Mouse (Mus musculus): ENCODE measurements at regions not wholly inside any gene's neighbourhood (a gene's known extent, or its start where the extent isn't known, plus 50 kb on each side); places are given as distances from the start of the nearest gene placed in this dataset.
"Not testable (repeated sequence)": the region's sequence is repeated elsewhere in the genome, so short reads cannot be mapped to it uniquely, and the experiment has no call there.

DNA sequence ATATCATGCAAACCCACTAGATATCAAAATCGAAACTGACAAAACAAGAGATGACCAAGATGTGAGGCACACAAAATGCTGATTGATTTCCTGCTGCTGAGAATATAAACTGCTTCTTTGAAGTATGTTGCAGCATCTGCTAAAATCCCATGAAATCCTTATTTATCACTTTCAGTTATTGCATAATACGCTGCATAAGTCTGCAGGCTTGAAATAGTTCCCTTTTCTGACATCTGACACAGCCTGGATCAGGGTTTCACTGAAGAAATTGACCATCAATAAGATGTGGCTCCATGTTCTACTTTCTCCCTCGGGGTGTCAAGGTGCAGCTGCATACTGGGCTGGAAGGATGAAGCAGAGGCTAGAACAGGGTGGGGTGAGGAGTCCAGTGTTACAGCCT lies 348.7 kb upstream of the Dab2 start:
- no peaks in the 10 kb centered on the region for H3K27me3 ChIP-seq (ENCODE audit: insufficient read depth, low read length)
- no peak for ATAC-seq (ENCODE audit: low FRiP score, low TSS enrichment)
- no peaks in the 10 kb centered on the region for H3K36me3 ChIP-seq (ENCODE audit: insufficient read depth, low read length)
- no peaks in the 10 kb centered on the region for H3K4me1 ChIP-seq (ENCODE audit: insufficient read depth, low read length)
- no peak overlapping the region for H3K4me3 ChIP-seq (ENCODE audit: low read length)
- WGBS: 69% methylated on average over 3 of the region's 3 CpGs
- H3K9ac ChIP-seq (replicated peaks; ENCODE audit: low read length): no peak overlapping the region
- H3K27ac ChIP-seq (ENCODE audit: low read length): no peak overlapping the region
- no peaks in the 10 kb centered on the region for H3K9me3 ChIP-seq (ENCODE audit: low read length)
- H3K4me2 ChIP-seq (replicated peaks; ENCODE audit: low read depth, low read length): no peak overlapping the region

DNA sequence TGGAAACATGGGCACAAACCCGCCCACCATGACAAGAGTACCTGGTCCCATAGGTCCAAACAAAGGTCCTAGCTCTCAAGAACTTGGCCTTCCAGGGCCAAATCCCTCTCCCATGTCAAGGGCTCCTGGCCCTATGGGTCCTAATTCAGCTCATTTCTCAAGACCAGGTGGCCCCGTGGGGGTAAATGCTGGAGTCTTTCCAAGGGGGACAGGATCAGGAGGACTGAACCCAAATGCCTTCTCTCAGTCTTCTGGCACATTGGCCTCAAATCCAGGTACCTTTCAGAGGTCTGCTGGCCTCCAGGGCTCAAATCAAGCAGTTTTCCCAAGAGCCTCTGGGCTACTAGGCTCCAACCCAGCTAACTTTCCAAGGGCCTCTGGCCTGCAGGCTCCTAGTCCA lies 347.9 kb upstream of the Dab2 start:
- ATAC-seq (ENCODE audit: low FRiP score, low TSS enrichment); H3K4me2 ChIP-seq (replicated peaks; ENCODE audit: low read depth, low read length): not testable (repeated sequence)
- 94% methylated on average over 2 of the region's 2 CpGs for WGBS

DNA sequence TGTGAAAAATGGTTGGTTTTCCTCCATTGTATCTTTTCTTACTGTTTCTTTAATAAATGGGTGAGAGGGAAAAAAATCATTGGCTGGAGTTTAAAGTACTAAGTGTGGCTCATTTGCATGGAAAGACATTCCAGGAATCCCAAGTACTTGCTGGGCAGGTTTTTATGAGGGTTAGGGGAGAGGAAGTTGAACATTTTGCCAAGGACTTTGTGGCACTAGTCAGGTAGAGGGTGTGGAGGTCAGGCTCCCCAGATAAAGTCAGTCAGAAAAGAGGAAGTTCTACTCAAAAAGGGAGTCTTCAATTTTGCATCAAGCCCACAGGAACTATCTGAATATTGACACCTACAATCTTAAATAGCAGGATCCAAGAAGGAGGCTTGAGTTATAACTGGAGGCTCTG lies 346.5 kb upstream of the Dab2 start:
- no peaks in the 10 kb centered on the region for H3K9me3 ChIP-seq (ENCODE audit: low read length)
- no peak overlapping the region for H3K27ac ChIP-seq (ENCODE audit: low read length)
- no peaks in the 10 kb centered on the region for H3K4me1 ChIP-seq (ENCODE audit: insufficient read depth, low read length)
- H3K27me3 ChIP-seq (ENCODE audit: insufficient read depth, low read length): no peaks in the 10 kb centered on the region
- H3K4me2 ChIP-seq (replicated peaks; ENCODE audit: low read depth, low read length): no peak overlapping the region
- no peaks in the 10 kb centered on the region for H3K36me3 ChIP-seq (ENCODE audit: insufficient read depth, low read length)
- H3K9ac ChIP-seq (replicated peaks; ENCODE audit: low read length): no peak overlapping the region
- no peak overlapping the region for H3K4me3 ChIP-seq (ENCODE audit: low read length)
- ATAC-seq (ENCODE audit: low FRiP score, low TSS enrichment): no peak

More for the DNA sequence above, 347.9 kb upstream of the Dab2 start:
- not testable (repeated sequence) for H3K9ac ChIP-seq (replicated peaks; ENCODE audit: low read length); H3K9me3 ChIP-seq (ENCODE audit: low read length); H3K4me1 ChIP-seq (ENCODE audit: insufficient read depth, low read length); H3K27me3 ChIP-seq (ENCODE audit: insufficient read depth, low read length); H3K36me3 ChIP-seq (ENCODE audit: insufficient read depth, low read length); H3K4me3 ChIP-seq (ENCODE audit: low read length); H3K27ac ChIP-seq (ENCODE audit: low read length)

DNA sequence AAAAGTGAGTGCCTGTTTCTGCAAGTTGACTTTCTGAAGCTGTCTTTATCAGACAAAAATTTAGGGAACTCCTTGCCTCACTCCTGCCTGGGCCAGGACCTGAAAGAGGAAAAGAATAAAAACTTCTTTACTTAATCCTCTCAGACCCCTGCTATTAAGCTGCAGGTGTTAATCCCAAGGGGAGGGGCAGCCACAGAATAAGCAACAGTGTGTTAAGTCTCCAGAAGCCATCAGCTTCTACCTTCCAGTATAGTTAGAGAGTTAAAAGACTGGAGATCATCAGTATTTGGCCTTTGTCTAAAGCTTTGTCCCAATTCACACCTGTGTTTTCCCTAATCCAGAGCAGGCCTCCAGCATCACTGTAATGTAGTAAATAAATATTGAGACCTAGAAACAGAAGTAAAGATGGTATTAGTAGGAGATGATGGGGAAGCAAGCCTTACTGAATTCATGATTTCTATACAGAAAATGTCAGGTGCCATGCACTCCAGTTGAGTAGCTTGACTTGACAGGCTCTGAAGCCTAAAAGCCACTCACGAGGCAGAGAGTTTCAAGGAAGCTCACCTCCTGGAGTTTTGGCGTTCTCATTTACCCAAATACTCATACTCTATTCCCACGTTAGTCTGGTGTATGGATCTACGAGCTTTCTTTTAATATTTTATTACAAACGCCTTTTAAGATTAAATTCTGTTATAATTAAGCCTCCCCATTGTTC lies 308.1 kb upstream of the Dab2 start:
- Histone ChIP-seq H3K36me3 (ENCODE audit: insufficient read depth, low read length) (no peaks in the 10 kb centered on the region), H3K4me1 (ENCODE audit: insufficient read depth, low read length) (no peaks in the 10 kb centered on the region), H3K9ac (replicated peaks; ENCODE audit: low read length) (no peak overlapping the region), H3K4me2 (replicated peaks; ENCODE audit: low read depth, low read length) (no peak overlapping the region), H3K4me3 (ENCODE audit: low read length) (no peak overlapping the region), H3K27ac (ENCODE audit: low read length) (no peak overlapping the region), H3K9me3 (ENCODE audit: low read length) (no peaks in the 10 kb centered on the region), H3K27me3 (ENCODE audit: insufficient read depth, low read length) (no peaks in the 10 kb centered on the region)
- no peak for ATAC-seq (ENCODE audit: low FRiP score, low TSS enrichment)
- WGBS: 62% methylated on average over 5 of the region's 5 CpGs

DNA sequence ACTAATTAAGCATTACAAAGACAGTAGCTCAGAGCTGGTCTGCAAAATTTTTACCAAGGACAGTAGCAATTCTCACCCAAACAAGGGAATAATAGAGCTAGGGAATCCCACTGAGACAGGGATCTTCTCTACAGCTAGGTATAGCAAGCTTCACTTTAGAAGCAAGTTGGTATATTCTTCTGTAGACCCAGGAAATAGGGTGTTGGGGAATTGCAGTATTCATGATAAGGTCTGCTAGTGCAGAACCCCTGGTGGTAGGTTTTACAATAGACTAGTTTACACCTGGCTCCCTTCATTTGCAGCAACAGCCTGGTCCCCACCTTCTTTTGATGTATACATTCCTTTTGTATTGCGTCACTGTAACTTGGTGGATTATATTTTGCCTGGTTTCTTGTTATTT lies 307.4 kb upstream of the Dab2 start:
- H3K4me3 ChIP-seq (ENCODE audit: low read length); H3K4me2 ChIP-seq (replicated peaks; ENCODE audit: low read depth, low read length); H3K36me3 ChIP-seq (ENCODE audit: insufficient read depth, low read length); H3K4me1 ChIP-seq (ENCODE audit: insufficient read depth, low read length); H3K9me3 ChIP-seq (ENCODE audit: low read length); H3K27me3 ChIP-seq (ENCODE audit: insufficient read depth, low read length); H3K27ac ChIP-seq (ENCODE audit: low read length); ATAC-seq (ENCODE audit: low FRiP score, low TSS enrichment); H3K9ac ChIP-seq (replicated peaks; ENCODE audit: low read length): not testable (repeated sequence)
- 96% methylated on average over 1 of the region's 1 CpGs for WGBS

DNA sequence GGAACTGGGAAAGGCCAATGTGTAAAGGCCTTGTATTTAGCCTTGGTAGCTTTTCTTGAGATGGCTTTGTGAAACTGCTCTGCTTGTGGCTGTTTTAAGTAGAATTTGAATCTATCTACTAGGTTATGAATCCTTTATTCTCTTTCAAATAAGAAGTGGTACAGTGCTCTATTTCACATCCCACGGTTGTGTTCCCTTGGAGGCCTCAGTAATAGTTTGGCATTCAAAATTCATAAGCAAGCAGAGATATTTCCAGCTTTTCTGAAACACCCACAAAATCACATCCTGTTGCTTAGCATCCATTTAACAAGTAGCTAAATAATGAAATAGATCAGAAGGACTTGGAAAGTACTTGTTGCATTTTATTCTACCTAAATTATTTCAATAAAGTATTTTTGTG lies 298.8 kb upstream of the Dab2 start:
- H3K4me2 ChIP-seq (replicated peaks; ENCODE audit: low read depth, low read length): no peak overlapping the region
- no peaks in the 10 kb centered on the region for H3K27me3 ChIP-seq (ENCODE audit: insufficient read depth, low read length)
- H3K27ac ChIP-seq (ENCODE audit: low read length): no peak overlapping the region
- no peak overlapping the region for H3K9ac ChIP-seq (replicated peaks; ENCODE audit: low read length)
- 80% methylated on average over 1 of the region's 1 CpGs for WGBS
- H3K4me1 ChIP-seq (ENCODE audit: insufficient read depth, low read length): no peaks in the 10 kb centered on the region
- H3K9me3 ChIP-seq (ENCODE audit: low read length): no peaks in the 10 kb centered on the region
- H3K4me3 ChIP-seq (ENCODE audit: low read length): no peak overlapping the region
- H3K36me3 ChIP-seq (ENCODE audit: insufficient read depth, low read length): no peaks in the 10 kb centered on the region
- no peak for ATAC-seq (ENCODE audit: low FRiP score, low TSS enrichment)

DNA sequence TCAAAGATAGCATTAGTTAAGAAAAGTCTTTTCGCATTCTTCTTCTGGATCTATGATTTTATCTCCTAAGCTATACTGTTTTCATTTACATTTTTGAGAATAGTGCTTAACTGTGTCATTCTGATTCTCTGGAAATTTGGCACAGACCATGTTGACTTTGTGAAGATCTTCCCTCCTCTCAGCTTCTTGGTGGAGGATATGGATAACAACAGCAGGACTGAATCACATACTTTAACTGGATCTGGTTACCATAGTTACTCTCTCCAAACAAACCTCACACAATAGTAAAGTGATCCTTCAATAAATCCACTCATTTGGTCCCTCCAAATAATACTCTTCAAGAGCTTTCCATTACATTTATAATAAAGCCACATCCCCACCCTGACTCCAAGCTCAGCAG lies 298.2 kb upstream of the Dab2 start:
- Histone ChIP-seq H3K27ac (ENCODE audit: low read length) (no peak overlapping the region), H3K9me3 (ENCODE audit: low read length) (no peaks in the 10 kb centered on the region), H3K27me3 (ENCODE audit: insufficient read depth, low read length) (no peaks in the 10 kb centered on the region), H3K36me3 (ENCODE audit: insufficient read depth, low read length) (no peaks in the 10 kb centered on the region), H3K4me1 (ENCODE audit: insufficient read depth, low read length) (no peaks in the 10 kb centered on the region), H3K9ac (replicated peaks; ENCODE audit: low read length) (no peak overlapping the region), H3K4me2 (replicated peaks; ENCODE audit: low read depth, low read length) (no peak overlapping the region), H3K4me3 (ENCODE audit: low read length) (no peak overlapping the region)
- 90% methylated on average over 1 of the region's 1 CpGs for WGBS
- ATAC-seq (ENCODE audit: low FRiP score, low TSS enrichment): no peak

DNA sequence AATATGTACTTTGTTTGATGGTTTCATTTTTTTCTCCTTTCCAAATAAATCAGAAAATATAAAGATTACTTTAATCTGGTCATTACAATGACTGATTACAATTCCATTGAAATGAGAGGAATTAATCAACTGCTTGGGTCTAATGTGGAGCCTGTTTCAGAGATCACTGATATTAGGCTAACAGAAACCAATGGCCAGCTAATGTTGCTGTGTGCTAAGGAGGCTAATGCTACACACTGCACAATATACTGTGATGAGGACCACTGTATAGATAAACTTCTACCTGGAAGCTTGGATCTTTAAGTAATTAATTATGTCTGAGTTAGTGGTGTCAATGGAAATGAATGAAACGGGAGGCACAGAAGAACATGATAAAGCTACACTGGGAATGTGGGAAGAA lies 284.6 kb upstream of the Dab2 start:
- Histone ChIP-seq H3K4me3 (ENCODE audit: low read length) (no peak overlapping the region), H3K4me1 (ENCODE audit: insufficient read depth, low read length) (no peaks in the 10 kb centered on the region), H3K4me2 (replicated peaks; ENCODE audit: low read depth, low read length) (no peak overlapping the region), H3K9me3 (ENCODE audit: low read length) (no peaks in the 10 kb centered on the region), H3K9ac (replicated peaks; ENCODE audit: low read length) (no peak overlapping the region), H3K27me3 (ENCODE audit: insufficient read depth, low read length) (no peaks in the 10 kb centered on the region), H3K36me3 (ENCODE audit: insufficient read depth, low read length) (no peaks in the 10 kb centered on the region), H3K27ac (ENCODE audit: low read length) (no peak overlapping the region)
- no peak for ATAC-seq (ENCODE audit: low FRiP score, low TSS enrichment)
- whole genome bisulfite sequencing: 78% methylated on average over 1 of the region's 1 CpGs

DNA sequence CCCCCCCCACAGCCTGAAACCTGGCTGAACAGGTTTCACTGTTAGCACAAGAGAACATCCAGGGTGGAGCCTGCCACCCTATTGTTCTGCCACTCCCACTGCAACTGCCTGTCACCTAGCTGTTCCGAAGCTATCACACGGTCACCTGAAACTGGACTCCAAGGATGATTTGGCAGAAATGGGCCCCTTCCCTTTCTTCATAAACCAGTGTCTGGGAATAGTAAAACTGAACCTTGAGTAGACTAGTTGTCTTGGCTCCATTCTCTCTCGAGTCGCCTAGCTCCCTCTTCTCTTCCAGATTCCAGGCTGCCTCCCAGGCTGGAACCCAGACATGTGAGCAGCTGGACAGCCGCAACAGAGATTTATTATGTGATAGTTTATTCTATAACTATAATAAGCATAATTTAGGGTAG lies 282.9 kb upstream of the Dab2 start:
- H3K4me2 ChIP-seq (replicated peaks; ENCODE audit: low read depth, low read length): no peak overlapping the region
- 57% methylated on average over 5 of the region's 5 CpGs for WGBS
- H3K4me1 ChIP-seq (ENCODE audit: insufficient read depth, low read length): no peaks in the 10 kb centered on the region
- no peak overlapping the region for H3K9ac ChIP-seq (replicated peaks; ENCODE audit: low read length)
- H3K4me3 ChIP-seq (ENCODE audit: low read length): no peak overlapping the region
- H3K9me3 ChIP-seq (ENCODE audit: low read length): no peaks in the 10 kb centered on the region
- ATAC-seq (ENCODE audit: low FRiP score, low TSS enrichment): no peak
- no peaks in the 10 kb centered on the region for H3K27me3 ChIP-seq (ENCODE audit: insufficient read depth, low read length)
- H3K27ac ChIP-seq (ENCODE audit: low read length): no peak overlapping the region
- no peaks in the 10 kb centered on the region for H3K36me3 ChIP-seq (ENCODE audit: insufficient read depth, low read length)

DNA sequence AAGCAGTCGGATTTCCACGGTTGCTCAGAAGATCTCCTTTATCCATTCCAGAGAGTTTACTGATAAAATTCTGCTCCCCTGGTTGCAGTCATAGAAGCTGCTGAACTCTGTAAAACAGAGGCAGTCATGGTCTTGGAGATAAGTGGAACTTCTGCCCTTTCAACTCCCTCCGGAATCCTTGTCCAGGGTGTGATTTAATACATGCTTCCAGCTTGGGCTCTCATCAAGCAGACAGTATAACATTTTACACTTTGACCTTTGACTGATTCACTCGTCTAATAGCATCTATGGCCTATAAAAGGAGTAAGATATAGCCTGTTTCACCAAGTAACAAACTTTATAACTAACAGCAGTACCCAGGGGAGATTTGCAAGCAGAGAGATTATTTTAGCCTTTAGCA lies 274.0 kb upstream of the Dab2 start:
- 22% methylated on average over 4 of the region's 4 CpGs for WGBS
- ATAC-seq (ENCODE audit: low FRiP score, low TSS enrichment): no peak
- no peak overlapping the region for H3K9ac ChIP-seq (replicated peaks; ENCODE audit: low read length)

More for the DNA sequence above, 274.0 kb upstream of the Dab2 start:
- Histone ChIP-seq H3K4me2 (replicated peaks; ENCODE audit: low read depth, low read length) (no peak overlapping the region), H3K27me3 (ENCODE audit: insufficient read depth, low read length) (no peaks in the 10 kb centered on the region), H3K4me3 (ENCODE audit: low read length) (no peak overlapping the region), H3K9me3 (ENCODE audit: low read length) (no peaks in the 10 kb centered on the region), H3K4me1 (ENCODE audit: insufficient read depth, low read length) (no peaks in the 10 kb centered on the region), H3K27ac (ENCODE audit: low read length) (no peak overlapping the region), H3K36me3 (ENCODE audit: insufficient read depth, low read length) (no peaks in the 10 kb centered on the region)

All from kidney, embryonic 16.5 days (tissue).